Mouse (Mus musculus): Measurements from ENCODE around the gene Rybp.

GRCm38 (mm10) chr6:100271992-100272391 lies 15.3 kb downstream of the Rybp start:
- TF ChIP-seq POLR2A (IDR thresholded peaks at IDR 0.05; ENCODE audit: extremely low read depth, insufficient read depth, low read length): no peak
- no peak for TF ChIP-seq CTCF (IDR thresholded peaks at IDR 0.05; ENCODE audit: low read depth, low read length)

All from liver, adult 2 months (tissue).